Mouse (Mus musculus) monocyte, adult 2 months (primary cell): ENCODE measurements around the gene Aatk.

ENCODE experiments used
- DNase-seq, 2 experiments: peaks; one replicate each; pipeline ENCODE4 v3.0.0; 2022; ENCODE audit warnings: low spot score in 2 of 2, low read depth in 1 of 2

Gene Aatk

DNA sequence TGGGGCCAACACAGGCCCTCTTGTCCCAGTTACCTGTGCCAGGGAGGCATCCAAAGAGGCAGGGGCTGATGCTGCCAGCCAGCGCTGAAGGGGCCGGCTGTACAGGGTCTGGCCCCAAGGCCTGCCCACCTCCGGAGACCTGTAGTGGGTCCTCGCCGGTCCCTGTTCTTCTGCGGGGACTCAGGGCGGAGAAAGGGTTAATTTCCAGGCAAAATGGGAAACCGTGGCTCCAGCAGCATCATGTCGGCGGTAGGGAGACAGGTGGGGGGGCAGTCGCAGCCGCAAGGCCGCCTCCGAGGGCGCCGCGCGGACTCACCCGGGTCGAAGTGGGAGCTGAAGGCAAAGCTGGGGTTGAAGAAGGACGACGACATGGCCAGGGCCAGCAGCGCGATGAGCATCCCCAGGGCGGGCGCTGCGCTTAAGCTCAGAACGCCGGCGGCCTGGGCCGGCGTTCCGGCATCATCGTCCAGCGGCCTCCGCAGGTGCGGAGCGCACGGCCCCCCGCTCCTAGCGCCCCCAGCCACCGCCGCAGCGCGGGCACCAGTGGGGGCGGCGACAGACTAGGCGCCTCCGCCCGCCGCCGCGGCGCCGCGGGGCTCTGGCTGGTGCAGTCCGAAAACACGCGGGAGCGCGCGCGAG is at the start of gene Aatk:
Aatk (minus strand) TSS at position 615 of the 639 bp plus-strand sequence.
- no peak for DNase-seq

DNA sequence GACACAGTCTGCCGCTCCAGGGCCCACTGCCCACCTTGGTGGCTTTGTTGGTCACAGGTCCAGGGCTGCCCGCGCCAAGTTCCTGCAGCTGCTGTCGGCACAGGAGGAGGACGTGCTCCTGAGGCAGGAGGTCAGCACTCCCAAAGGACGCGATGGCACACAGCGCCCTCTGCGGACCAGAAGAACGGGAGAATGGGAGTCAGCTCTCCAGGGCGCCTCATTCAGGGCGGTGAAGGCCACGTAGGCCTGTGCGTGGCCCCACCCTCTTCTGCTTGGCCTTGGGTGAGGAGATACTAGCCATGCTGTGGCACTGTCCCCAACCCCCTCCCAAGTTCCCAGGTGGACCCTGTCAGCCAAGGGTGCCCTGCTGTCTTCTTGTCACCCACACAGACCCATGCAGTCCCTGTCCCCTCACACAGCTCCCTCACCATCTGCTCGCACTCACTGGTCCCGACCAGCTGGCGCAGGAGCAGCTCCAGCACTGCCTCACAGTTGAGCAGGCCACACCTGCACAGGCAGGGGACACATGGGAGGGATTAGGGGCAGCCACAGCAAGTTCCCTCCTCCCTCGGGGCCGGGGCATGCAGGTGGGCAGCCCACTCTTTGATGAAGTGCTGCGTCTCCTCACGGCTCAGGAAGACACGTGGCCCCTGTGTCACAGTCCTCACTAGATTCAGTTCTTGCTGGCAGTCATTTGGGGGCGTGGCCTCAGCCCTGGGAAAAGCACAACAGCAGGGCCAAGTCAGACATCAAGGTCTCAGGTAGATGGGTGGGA is 46.0 kb upstream of the Aatk start:
- no peak for DNase-seq

DNA sequence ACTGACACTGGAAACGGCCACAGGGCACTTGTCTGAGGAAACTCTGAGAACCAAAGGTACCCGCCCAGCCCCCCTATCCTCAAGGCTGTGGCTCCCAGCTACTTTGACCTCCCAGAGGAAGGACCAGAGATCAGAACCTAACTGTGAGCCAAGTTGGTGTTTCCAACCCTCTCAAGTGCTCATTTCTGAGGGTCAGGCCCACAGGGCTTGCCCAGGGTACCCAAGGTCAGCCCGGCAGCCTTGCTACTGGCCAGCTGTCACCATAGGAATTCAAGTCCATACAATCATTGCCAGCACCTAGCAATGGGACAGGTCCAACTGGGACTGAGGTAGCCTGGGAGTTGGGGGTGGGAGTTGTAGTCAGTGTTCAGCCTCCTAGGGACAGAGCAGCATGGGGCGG is 43.7 kb upstream of the Aatk start:
- DNase-seq: no peak

DNA sequence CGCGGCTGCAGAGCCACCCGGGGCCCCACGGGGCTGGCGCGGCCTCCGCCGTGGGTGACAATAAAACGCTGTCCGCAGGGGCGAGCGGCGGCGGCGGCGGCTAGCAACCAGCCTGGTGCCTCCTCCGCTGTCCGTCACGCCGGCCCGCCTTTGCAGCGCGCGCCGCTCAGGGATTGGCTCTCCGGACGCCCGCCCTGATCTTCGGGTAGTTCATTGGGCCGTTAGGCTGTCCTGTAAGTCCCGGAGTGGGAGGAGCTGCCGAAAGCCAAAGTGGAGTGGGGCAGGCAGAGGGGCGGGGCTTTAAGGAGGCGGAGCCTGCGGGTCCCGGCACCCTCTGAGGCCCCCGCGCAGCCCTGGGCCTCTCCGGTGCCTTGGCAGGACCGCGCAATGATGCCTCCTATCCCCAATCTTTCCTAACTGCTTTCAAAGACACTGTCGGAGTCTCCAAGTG is 39.8 kb upstream of the Aatk start, which contains the start of gene Cep131:
Cep131 (minus strand) TSS at position 126 of the 451 bp plus-strand sequence.
- peak; percentile 92 to 94 for DNase-seq

DNA sequence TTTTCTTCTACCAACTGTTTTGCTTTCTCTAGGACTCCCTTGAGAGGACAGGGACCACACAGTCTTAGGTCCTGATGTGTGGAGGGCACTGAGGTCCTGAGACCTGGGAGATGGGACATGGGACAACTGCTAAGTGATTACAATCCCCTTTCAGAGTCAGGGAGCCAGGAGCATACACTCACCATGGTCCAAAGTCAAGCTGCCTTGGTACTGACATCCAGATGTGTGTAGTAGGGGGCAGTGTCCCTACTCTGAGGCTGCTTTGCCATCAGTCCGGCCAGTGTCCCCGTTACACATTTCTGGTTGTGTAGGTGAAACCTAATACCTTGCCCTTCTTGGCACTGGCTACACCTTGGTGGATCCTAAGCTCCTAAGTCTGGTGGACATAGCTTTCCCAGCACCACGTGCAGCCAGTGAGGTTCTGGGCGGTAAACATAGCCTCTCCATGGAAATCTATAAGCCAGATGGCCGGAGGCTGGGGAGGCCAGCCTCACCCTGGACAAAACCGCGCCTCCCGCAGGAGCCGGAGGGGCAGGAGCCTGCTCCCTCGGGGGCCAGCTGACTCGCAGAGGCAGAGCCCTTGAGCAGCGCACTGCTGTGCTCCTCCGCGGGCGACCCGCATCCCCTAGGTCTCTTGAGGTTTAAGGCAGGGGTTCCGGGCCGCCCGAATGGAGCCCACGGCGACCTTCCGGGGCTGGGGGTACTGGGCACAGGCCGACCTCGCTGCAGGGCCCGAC is 39.1 kb upstream of the Aatk start:
- no peak for DNase-seq

DNA sequence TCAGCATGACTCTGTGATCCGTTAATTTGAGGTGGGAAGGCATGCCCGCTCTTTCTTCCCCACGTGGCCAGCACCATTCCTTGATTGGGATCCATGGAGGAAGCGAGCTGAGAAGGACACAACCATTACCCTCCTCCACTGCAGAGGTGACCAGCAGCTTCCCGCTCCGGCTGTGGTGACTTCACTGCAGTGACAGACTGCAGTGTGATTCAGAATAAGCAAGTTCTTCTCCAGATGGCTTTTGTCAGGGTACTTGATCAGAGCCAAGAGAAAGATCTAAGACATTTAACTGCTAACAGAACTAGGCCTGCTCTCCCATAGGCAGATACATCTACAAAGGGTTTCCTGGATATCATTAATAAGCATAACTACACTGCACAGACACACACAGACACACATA is 33.3 kb upstream of the Aatk start:
- DNase-seq: no peak

DNA sequence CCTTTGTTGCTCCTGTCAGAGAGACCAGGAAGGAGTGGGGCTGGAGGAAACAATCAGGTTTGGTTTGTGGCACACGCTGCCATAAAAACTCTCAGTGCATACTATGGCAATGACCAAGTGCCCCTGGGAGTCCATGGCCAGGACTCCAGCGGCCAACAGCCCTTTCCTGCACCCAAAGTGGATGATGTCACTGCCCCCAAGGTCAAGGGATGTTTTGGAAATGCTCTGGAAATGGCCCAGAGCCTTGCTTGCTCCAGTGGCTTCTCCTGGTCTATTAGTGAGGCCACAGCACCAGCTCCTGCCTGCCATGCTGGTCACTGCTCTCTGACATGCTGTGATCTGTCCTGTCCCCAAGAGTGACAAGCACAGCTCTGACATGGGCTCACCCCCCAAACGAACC is 29.2 kb upstream of the Aatk start:
- no peak for DNase-seq

DNA sequence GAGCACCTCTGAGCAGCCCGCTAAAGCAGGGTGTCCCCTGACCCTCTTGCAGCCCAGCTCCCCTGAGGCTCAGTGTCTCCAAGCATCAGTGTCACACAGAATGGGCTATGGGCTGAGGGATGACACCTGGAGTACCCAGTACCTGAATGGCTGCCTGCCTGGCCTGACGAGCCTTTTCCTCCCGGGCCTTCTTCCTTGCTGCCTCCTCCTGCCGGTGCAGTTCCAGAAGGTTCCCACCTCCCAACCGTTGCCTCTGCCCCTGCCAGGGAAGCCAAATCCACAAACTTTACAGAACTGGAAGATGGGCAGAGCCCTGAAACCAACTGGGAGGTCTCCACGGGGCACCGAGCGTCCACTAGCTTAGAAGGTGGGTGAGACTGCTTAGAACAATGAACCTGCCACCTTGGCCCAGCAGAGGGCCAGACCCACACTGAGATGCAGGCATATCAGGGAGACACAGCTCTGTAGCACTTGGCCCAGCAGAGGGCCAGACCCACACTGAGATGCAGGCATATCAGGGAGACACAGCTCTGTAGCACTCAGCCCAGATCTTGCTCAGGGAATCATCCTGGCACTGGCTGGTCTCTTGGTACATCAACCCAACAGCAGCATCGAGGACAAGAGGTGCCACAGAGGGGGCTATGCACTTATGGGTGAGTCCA is 26.1 kb upstream of the Aatk start:
- no peak for DNase-seq

DNA sequence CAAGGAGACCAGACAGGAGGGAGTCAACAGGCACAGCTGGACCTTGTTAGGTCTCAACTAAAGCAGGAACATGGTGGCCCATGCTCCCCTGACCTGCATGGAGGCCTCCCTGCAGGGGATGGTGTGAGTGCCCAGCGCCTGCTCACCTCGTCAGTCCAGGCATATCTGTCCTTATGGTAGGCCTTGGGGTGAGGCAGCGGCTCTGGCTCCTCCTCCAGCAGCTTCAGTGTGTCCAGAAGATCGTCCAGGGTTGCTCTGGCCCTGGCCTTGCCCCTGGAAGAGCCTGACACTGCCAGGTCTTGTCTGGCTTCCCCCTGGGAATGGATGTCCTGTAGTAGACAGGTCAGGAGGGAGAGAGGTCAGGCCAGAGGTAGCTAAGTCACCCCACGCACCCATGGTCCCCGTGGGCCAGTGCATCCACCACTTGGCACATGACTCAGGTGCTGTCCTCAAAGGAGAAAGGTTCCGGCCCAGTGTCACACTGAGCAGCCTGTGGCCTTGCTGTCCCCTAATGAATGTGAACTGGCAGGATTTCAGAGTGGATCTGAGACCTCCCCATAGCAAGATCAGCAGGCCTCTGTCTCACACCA is 24.9 kb upstream of the Aatk start:
- DNase-seq: no peak

DNA sequence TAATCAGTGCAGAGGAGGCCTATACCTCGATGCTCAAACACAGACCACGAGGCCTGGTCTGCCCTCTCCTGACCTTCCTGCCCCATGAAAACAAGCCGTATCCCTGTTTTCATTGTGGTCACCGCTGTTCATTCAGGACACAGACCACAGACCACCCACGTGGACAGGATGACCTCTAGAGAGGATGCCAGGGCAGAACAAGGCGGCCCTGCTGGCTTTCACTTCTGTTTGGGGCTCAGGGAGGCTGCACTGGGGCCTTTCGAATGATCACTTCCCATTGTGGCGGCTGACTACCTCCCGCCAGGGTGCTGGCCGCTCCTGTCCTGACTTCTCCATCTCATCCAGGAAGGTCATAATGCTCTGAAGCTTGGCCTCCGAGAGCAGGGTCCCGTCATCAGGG is 24.1 kb upstream of the Aatk start:
- DNase-seq: peak; percentile 34 to 51

DNA sequence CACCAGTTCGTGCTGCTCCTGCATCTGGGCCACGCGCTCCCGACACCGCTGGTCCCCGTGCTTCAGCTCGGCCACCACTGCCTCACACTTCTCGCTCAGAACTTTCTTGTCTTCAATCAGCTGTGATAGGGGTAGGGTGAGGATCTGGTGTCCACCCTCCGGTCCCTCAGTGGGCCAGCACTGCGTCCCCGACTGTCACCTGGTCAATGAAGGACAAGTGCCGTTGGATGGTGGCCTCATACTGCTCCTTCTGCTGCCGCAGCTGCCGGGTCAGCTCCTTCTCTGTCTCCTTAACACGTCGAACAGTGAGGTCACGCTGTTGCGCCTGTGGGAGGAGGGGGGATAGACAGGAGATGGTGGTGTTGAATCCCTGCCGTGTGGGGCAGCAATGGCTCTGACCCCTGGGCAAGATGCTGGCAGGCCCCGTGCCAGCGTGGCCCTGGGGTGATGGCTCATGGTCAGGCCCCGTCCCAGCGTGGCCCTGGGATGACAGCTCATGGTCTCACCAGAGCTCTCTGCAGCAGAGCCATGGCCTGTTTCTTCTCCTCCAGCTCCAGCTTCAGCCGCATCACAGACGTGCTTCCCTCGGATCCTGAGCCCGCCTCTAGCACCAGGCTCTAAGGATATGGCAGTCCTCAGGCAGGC is 23.4 kb upstream of the Aatk start:
- no peak for DNase-seq

DNA sequence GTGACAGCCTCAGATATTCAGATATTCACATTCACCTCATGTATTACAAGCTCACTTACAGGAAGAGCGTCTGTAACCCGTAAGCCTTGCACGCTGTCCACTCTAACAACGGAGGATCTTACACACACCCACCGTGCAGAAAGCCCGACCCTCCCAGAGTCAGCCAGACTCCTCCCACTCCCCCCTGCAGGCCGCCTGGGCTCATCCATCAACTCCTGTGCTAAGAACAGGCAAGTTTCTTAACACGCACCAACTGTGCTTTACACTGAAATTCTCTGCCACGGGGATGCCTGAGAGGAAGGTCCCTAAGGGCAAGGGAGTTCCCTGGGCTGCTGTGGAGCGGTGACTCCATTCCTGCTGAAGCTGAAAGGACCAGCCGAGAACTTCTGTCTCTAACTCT is 22.3 kb upstream of the Aatk start:
- DNase-seq: no peak

DNA sequence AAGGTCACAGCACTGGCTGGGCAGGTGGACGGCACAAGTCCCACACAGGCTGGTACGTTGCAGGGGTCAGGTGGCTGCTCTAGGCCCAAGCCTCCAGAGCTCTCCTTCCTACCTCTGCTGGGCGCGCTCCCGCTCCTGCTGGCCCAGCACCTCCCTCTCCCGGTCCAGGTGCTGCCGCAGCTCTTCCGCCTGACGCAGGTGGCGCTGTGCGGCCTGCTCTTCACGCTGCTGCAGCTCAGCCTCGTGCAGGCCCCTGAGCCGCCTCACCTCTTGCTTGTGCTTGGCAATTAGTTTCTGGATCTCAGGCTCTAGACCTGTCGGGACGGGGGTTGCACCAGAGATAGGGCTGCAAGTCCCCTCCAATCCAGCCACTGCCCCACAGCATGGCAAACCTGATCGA is 20.9 kb upstream of the Aatk start:
- DNase-seq: no peak

DNA sequence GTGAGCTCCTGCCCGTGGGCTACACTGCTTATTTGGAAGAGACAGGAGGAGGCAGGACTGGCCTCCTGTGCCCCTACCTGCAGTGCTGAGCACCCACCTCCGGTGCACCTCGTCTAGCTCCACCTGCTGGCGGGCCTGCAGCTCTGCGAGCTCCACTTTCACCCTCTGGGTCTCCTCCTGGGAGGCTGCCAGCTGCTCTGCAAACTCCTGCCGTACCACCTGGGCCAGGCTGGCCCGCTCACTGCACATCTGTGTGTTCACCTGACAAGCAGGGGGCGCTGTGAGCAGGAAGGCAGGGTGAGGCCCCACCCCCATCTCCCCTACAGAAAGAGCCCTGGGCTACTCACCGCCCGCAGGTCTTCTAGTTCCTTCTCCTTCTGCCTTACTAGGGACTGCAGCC is 18.3 kb upstream of the Aatk start:
- DNase-seq: no peak

DNA sequence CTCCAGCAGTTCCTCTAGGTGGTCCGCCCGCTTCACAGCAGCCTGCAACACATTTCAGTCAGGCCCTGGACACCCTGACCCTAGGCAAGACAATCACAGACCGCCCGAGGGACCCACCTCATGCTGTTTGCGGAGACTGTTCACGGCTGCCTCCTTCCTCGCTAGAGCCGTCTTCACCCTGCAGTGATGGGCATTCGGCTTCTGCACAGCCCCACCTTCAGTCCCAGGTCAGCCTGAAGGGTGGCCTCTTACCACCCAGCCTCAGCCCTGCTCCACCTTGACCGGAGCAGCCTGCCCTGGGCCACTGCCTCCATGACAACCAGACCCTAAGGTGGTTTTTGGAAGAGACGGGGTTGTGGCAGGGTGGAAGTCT is 17.7 kb upstream of the Aatk start:
- DNase-seq: no peak

DNA sequence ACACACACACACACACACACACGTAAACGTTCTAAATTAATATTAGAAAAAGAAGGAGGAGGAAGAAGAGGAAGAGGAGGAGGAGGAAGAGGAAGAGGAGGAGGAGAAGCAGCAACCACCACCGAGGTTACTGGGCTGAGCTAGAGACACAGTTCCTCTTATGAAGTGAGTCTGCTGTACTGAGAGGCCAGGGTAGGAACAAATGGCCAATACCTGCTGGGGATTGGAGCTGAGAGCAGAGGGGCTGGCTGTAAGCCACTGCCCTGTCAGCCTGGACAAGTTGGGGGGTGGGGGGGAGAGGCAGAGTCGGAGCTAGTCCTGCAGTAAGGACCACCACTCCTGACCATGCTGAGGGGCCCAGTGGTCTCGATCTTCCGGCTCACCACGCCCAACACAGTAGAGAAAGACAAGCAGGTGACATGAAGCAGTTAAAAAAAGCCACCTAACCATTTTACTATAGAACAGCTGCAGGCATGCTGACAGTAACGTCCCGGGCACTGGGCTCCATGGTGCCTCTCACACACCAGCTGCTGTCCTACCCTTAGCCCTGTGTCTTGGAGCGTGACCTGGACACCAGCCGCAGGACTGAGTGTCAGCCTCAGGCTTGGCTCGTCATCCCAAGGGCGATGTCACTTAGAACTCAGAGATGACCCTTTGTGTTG is 17.2 kb upstream of the Aatk start:
- DNase-seq: no peak

DNA sequence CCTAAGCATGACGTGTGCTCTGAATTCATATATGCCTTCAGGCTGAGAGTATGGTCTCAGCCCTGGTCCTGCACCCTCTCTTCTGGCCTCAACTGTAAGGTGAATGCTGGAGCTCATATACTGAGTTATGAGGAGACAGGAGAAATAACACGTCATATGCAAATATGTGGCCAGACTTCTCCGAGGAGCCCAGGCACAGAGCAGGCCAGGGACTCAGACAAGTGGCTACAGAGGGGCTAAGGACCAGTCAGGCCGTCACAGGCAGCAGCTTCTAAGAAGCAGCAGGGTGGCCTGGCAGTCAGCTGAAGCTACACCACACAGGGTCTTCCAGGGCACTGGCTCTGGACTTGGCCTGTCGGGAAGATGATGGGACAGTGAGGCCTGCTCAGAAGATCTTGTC is 16.4 kb upstream of the Aatk start:
- DNase-seq: no peak

DNA sequence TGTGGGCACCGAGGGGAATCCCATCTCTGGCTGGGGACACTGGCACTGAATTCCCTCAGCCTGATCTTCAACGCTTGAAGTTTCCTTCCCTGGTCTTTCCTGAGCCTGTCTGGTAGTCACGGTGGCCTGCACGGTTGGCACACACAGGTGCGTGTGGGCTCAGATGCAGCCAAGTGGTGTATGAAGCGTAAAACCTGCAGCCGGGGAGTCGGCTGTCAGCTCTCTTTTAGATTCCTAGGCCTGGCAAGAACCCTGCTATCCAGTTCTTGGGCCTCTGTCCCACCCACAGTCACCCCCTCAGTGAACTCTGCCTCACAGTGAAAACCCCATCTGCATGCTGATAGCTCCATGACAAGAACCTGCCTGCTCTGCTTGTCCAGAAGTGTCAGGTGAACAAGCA is 13.7 kb upstream of the Aatk start:
- no peak for DNase-seq

DNA sequence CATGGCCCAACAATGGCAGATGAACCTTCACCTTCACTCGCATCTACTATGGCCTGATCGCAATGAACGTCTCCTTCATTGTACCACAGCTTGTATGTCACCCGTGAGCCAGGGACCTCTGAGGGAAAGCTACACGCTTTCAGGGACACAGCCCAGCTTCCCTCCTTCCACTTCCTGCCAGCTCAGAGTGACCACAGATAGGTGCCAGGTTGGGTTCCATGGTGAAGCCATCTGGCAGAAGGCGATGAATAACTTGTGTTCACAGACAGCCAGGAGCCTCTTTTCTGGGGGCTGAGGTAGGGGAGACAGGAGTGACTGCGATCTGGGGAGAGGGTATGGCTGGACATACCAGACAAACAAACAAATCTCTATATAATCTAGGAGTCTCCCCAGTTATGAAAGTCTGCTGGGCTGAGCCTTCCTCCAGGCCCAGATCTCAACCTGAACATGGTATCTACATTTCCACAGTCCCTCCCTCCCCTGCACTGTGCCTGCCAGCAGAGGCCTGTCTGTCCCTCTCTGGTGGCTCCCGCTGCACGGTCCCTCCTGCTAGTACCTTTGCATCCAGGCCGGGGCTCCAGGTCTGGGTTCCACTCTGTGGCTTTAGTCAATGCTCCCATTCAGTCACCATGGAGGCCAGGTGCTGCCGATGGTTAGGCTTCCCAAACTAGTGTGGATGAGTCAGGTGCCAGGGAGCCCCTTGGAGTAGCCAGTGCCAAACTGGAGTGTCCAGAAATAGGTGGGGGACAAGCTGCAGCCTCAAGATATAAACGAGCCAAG is 9.2 kb upstream of the Aatk start:
- DNase-seq: no peak
